Mouse (Mus musculus) CH12.LX (cell line): ENCODE data around the gene Adora2a. TPM values are rescaled to one million over a fixed set of nuclear protein-coding genes. Genes with fewer than 3 reads are reported as not detected.
"Not testable (repeated sequence)": the region's sequence is repeated elsewhere in the genome, so short reads cannot be mapped to it uniquely, and the experiment has no call there.

Experiments used
- DNase-seq: peaks from one replicate; pipeline ENCODE4 v3.0.0-alpha.2; 2013; ENCODE audit errors: extremely low read depth
- H3K27ac ChIP-seq: 2 replicates; pipeline ENCODE4 v1.5.1; 2012; ENCODE audit warnings: low read depth, mild to moderate bottlenecking, control low read depth, moderate library complexity; ENCODE audit not compliant: insufficient read depth
- H3K27me3 ChIP-seq: replicated peaks from 2 replicates; pipeline ENCODE3; 2012; ENCODE audit warnings: inconsistent platforms
- H3K36me3 ChIP-seq, 2 experiments: replicated peaks in 1 of 2; 2 replicates each; pipeline versions ENCODE3 to v1.6.1; 2012; ENCODE audit warnings: inconsistent platforms in 1 of 2, low read length in 1 of 2, mild to moderate bottlenecking in 1 of 2, mixed read lengths in 1 of 2, moderate library complexity in 1 of 2; ENCODE audit not compliant: control insufficient read depth in 1 of 2, insufficient read depth in 1 of 2
- H3K4me1 ChIP-seq, 2 experiments: 2 replicates each; pipeline ENCODE4 v1.6.1; 2012; ENCODE audit warnings: inconsistent platforms in 1 of 2, moderate library complexity in 1 of 2; ENCODE audit not compliant: insufficient read depth in 2 of 2, control insufficient read depth in 1 of 2
- H3K4me2 ChIP-seq: 2 replicates; pipeline ENCODE4 v1.6.1; 2012; ENCODE audit warnings: low read depth, mild to moderate bottlenecking, control low read depth; ENCODE audit not compliant: poor library complexity, insufficient read depth, severe bottlenecking
- H3K4me3 ChIP-seq, 3 experiments: fragments of 150-350 bp in 1 of 3; sonication (generic) in 1 of 3; replicated peaks in 1 of 3; 2 replicates each; pipeline versions ENCODE3 to v1.5.1; 2011 to 2012; ENCODE audit warnings: low read depth in 2 of 3, low read length in 2 of 3, mild to moderate bottlenecking in 2 of 3, moderate library complexity in 2 of 3, control low read depth in 1 of 3, improper control_type of control experiment in 1 of 3, inconsistent platforms in 1 of 3, mixed read lengths in 1 of 3; ENCODE audit not compliant: poor library complexity in 1 of 3
- H3K79me2 ChIP-seq: replicated peaks from 2 replicates; pipeline ENCODE4 v1.6.1; 2012; ENCODE audit warnings: mild to moderate bottlenecking, moderate library complexity; ENCODE audit not compliant: control insufficient read depth, poor library complexity, insufficient read depth, severe bottlenecking; ENCODE audit errors: extremely low read depth
- H3K9ac ChIP-seq: 2 replicates; pipeline ENCODE4 v1.6.1; 2012; ENCODE audit warnings: low read depth, mild to moderate bottlenecking, control low read depth, moderate library complexity; ENCODE audit not compliant: insufficient read depth
- H3K9me3 ChIP-seq: replicated peaks from 2 replicates; pipeline ENCODE3; 2012; ENCODE audit warnings: low read length, inconsistent platforms, mixed read lengths
- BHLHE40 ChIP-seq: IDR thresholded peaks from 2 replicates; pipeline ENCODE4 v1.6.1; 2011; ENCODE audit warnings: mild to moderate bottlenecking, low read depth, low read length, improper control_type of control experiment
- CHD1 ChIP-seq: IDR thresholded peaks from 2 replicates; pipeline ENCODE4 v1.6.1; 2012; ENCODE audit warnings: low read depth, low read length, improper control_type of control experiment, inconsistent platforms
- CTCF ChIP-seq, 2 experiments: IDR thresholded peaks in 1 of 2; conservative IDR thresholded peaks in 1 of 2; 2 replicates each; pipeline ENCODE4 v1.5.1; 2011 to 2012; ENCODE audit warnings: low read depth in 2 of 2, low read length in 2 of 2, improper control_type of control experiment in 1 of 2, inconsistent platforms in 1 of 2, mild to moderate bottlenecking in 1 of 2, moderate library complexity in 1 of 2
- ELF1 ChIP-seq: IDR thresholded peaks from 2 replicates; pipeline ENCODE4 v1.6.1; 2014; ENCODE audit warnings: low read depth, mild to moderate bottlenecking, inconsistent platforms, low read length, improper control_type of control experiment
- EP300 ChIP-seq: IDR thresholded peaks from 2 replicates; pipeline ENCODE4 v1.6.1; 2011; ENCODE audit warnings: low read length, improper control_type of control experiment
- ETS1 ChIP-seq: conservative IDR thresholded peaks from 2 replicates; pipeline ENCODE4 v1.6.1; 2012; ENCODE audit warnings: low read depth, mild to moderate bottlenecking, inconsistent platforms, low read length, improper control_type of control experiment, moderate library complexity
- HCFC1 ChIP-seq: IDR thresholded peaks from 2 replicates; pipeline ENCODE4 v1.6.1; 2012; ENCODE audit warnings: low read depth, mild to moderate bottlenecking, inconsistent platforms, low read length, improper control_type of control experiment
- IRF4 ChIP-seq: IDR thresholded peaks from 2 replicates; pipeline ENCODE4 v1.6.1; 2014; ENCODE audit warnings: low read depth, mild to moderate bottlenecking, inconsistent platforms, low read length, improper control_type of control experiment
- JUND ChIP-seq: conservative IDR thresholded peaks from 2 replicates; pipeline ENCODE4 v1.6.1; 2011; ENCODE audit warnings: low read depth, low read length, improper control_type of control experiment
- MAFK ChIP-seq: IDR thresholded peaks from 2 replicates; pipeline ENCODE4 v1.6.1; 2011; ENCODE audit warnings: low read length, improper control_type of control experiment; ENCODE audit not compliant: insufficient replicate concordance
- MAX ChIP-seq: IDR thresholded peaks from 2 replicates; pipeline ENCODE4 v1.6.1; 2011; ENCODE audit warnings: low read length, improper control_type of control experiment
- MYC ChIP-seq: IDR thresholded peaks from 2 replicates; pipeline ENCODE4 v1.6.1; 2011; ENCODE audit warnings: low read depth, mild to moderate bottlenecking, improper control_type of control experiment, low read length
- POLR2AphosphoS2 ChIP-seq: IDR thresholded peaks from 2 replicates; pipeline ENCODE4 v1.6.1; 2011; ENCODE audit warnings: low read depth, low read length, improper control_type of control experiment
- SIN3A ChIP-seq: IDR thresholded peaks from 2 replicates; pipeline ENCODE4 v1.6.1; 2012; ENCODE audit warnings: low read length, improper control_type of control experiment, inconsistent platforms
- TCF12 ChIP-seq: IDR thresholded peaks from 2 replicates; pipeline ENCODE4 v1.6.1; 2014; ENCODE audit warnings: low read depth, mild to moderate bottlenecking, inconsistent platforms, low read length, improper control_type of control experiment
- UBTF ChIP-seq: IDR thresholded peaks from 2 replicates; pipeline ENCODE4 v1.6.1; 2012; ENCODE audit warnings: low read depth, mild to moderate bottlenecking, inconsistent platforms, low read length, improper control_type of control experiment, moderate library complexity
- USF1 ChIP-seq: IDR thresholded peaks from 2 replicates; pipeline ENCODE4 v1.6.1; 2014; ENCODE audit warnings: low read depth, mild to moderate bottlenecking, inconsistent platforms, low read length, improper control_type of control experiment
- USF2 ChIP-seq: conservative IDR thresholded peaks from 2 replicates; pipeline ENCODE4 v1.6.1; 2011; ENCODE audit warnings: low read depth, low read length, improper control_type of control experiment
- ZMIZ1 ChIP-seq: IDR thresholded peaks from 2 replicates; pipeline ENCODE4 v1.6.1; 2012; ENCODE audit warnings: low read depth, mild to moderate bottlenecking, inconsistent platforms, low read length, improper control_type of control experiment
- ZNF384 ChIP-seq: IDR thresholded peaks from 2 replicates; pipeline ENCODE4 v1.6.1; 2012; ENCODE audit warnings: low read depth, low read length, improper control_type of control experiment, inconsistent platforms
- dilution Hi-C: fragments of 300-500 bp; cut with MboI; formaldehyde crosslinking; loops from 2 replicates; pipeline ENCODE4 v1.14.3; 2020; ENCODE audit warnings: low sequenced_read_pairs; ENCODE audit not compliant: extremely low pct_unique_long_range_greater_than_20kb, extremely low pct_ligation_motif_present
- in situ Hi-C: fragments of 300-500 bp; cut with MboI; formaldehyde crosslinking; loops from 3 replicates; pipeline ENCODE4 v1.14.3; 2019; ENCODE audit warnings: low sequenced_read_pairs, low pct_ligation_motif_present, low pct_unique_long_range_greater_than_20kb, mixed read lengths
- polyA plus RNA-seq: library from polyadenylated mRNA; unstranded; fragments of >175 nt; gene quantifications from 2 replicates; pipeline ENCODE4 v1.2.1, GENCODE M21; 2012; ENCODE audit warnings: low read depth; ENCODE audit not compliant: insufficient read length
- total RNA-seq, 2 experiments: library from RNA; depleted of rRNA; stranded (reverse); fragments of 300-350 nt in 1 of 2; fragments of >200 nt in 1 of 2; gene quantifications; 2 replicates each; pipeline ENCODE4 v1.2.3; 2012 to 2014

Adora2a gene
- total and polyA plus RNA-seq, 3 experiments = 3.2 to 14.4 (median 7.6) TPM

- Histone ChIP-seq H3K4me1 (peaks cover 7 to 15% of the 10 kb centered on the region in 2 experiments; a peak in 3 of 4 replicates), H3K4me2 (peak overlapping the region; percentile 11; the same call in 1 of the 2 replicates), H3K36me3 (no peaks in the 10 kb centered on the region)
- no peak for TF ChIP-seq IRF4
- TF ChIP-seq HCFC1 = no peak
- no peak for TF ChIP-seq ETS1
- TF ChIP-seq ZMIZ1 = no peak
- no peak for TF ChIP-seq MAX
- no peak for TF ChIP-seq MYC
- TF ChIP-seq USF1 = no peak
- TF ChIP-seq, all 38 proteins: peak for 0
- DNase-seq = no peak
- in situ Hi-C loops (no loop called here), dilution Hi-C loops (no loop called here)
- Histone ChIP-seq H3K4me3 (no peak overlapping the region), H3K79me2 (no peaks in the 10 kb centered on the region), H3K9ac (no peak overlapping the region), H3K27me3 (no peaks in the 10 kb centered on the region), H3K27ac (no peak overlapping the region), H3K9me3 (no peaks in the 10 kb centered on the region)
Observed at GRCm38 (mm10) chr10:75355341-75355740, 38.7 kb downstream of the Adora2a start.

GRCm38 (mm10) chr10:75364214-75364690 is 47.6 kb downstream of the Adora2a start:
- Histone ChIP-seq H3K4me1 (peaks cover 7 to 16% of the 10 kb centered on the region in 2 experiments; a peak in 3 of 4 replicates), H3K4me2 (peak overlapping the region; percentile 75; the same call in 1 of the 2 replicates)
- DNase-seq, in situ Hi-C loops, H3K27me3 ChIP-seq, H3K79me2 ChIP-seq, H3K27ac ChIP-seq, dilution Hi-C loops, H3K36me3 ChIP-seq, H3K9ac ChIP-seq, H3K9me3 ChIP-seq, H3K4me3 ChIP-seq: not testable (repeated sequence)
- peak; percentile 74 for TF ChIP-seq ZNF384

GRCm38 (mm10) chr10:75364796-75365195 is 48.1 kb downstream of the Adora2a start:
- peak; percentile 22 for DNase-seq

More at GRCm38 (mm10) chr10:75364796-75365195, 48.1 kb downstream of the Adora2a start:
- dilution Hi-C loops = no loop called here
- Histone ChIP-seq H3K4me2 (peak overlapping the region; percentile 75), H3K27me3 (no peaks in the 10 kb centered on the region), H3K9ac (peak overlapping the region; percentile 54), H3K36me3 (no peaks in the 10 kb centered on the region), H3K4me3 (peak overlapping the region; percentile 43 to 91 (median 73)), H3K27ac (no peak overlapping the region; the same call in 1 of the 2 replicates), H3K9me3 (peaks cover 2% of the 10 kb centered on the region), H3K4me1 (peaks cover 7 to 16% of the 10 kb centered on the region in 2 experiments; a peak in 3 of 4 replicates), H3K79me2 (0 out of 2 replicates have a peak, but pooled peaks cover 2% of the 10 kb centered on the region)
- in situ Hi-C loops = no loop called here
- TF ChIP-seq TCF12 = no peak
- TF ChIP-seq MAFK = no peak
- TF ChIP-seq POLR2AphosphoS2 = no peak
- no peak for TF ChIP-seq ELF1
- no peak for TF ChIP-seq ZNF384
- TF ChIP-seq SIN3A = no peak
- no peak for TF ChIP-seq MYC
- TF ChIP-seq USF2 = peak; percentile 73
- TF ChIP-seq EP300 = no peak
- TF ChIP-seq UBTF = no peak
- TF ChIP-seq CTCF (conservative IDR thresholded peaks at IDR 0.05 in 1 of 2, IDR thresholded peaks at IDR 0.05 in 1 of 2; ENCODE audit: low read depth in 2 of 2, low read length in 2 of 2) = no peak
- no peak; the same call in none of the 2 replicates for TF ChIP-seq MAX
- peak; percentile 78 for TF ChIP-seq USF1
- no peak for TF ChIP-seq HCFC1
- TF ChIP-seq BHLHE40 = peak; percentile 48; the same call in 1 of the 2 replicates
- TF ChIP-seq JUND = no peak
- no peak for TF ChIP-seq CHD1
